Mouse (Mus musculus) cortical plate, adult 2 months (tissue): ENCODE measurements around the gene Phlda3. TPM values are rescaled to one million over a fixed set of nuclear protein-coding genes. Genes with fewer than 3 reads are reported as not detected.
A peak's percentile ranks its signal among the peaks of the same experiment; 100 is the strongest.

Experiments used
- H3K27ac ChIP-seq: fragments of 200-500 bp; 2 replicates; pipeline ENCODE4 v1.5.1; 2012; ENCODE audit warnings: low read length, control low read depth, inconsistent platforms; ENCODE audit not compliant: insufficient read depth
- H3K4me1 ChIP-seq: fragments of 200-500 bp; 2 replicates; pipeline ENCODE4 v1.6.1; 2011; ENCODE audit warnings: low read length; ENCODE audit not compliant: control insufficient read depth, insufficient read depth
- H3K4me3 ChIP-seq: fragments of 200-500 bp; 2 replicates; pipeline ENCODE4 v1.5.1; 2011; ENCODE audit warnings: mild to moderate bottlenecking, low read length, control low read depth; ENCODE audit not compliant: insufficient read depth
- CTCF ChIP-seq: fragments of 200-500 bp; IDR thresholded peaks from 2 replicates; pipeline ENCODE4 v1.5.1; 2011; ENCODE audit warnings: mild to moderate bottlenecking, control low read depth, low read length; ENCODE audit not compliant: insufficient read depth; ENCODE audit errors: extremely low read depth
- POLR2A ChIP-seq: fragments of 200-500 bp; IDR thresholded peaks from 2 replicates; pipeline ENCODE4 v1.6.1; 2011; ENCODE audit warnings: mild to moderate bottlenecking, low read length, control low read depth; ENCODE audit not compliant: insufficient read depth; ENCODE audit errors: extremely low read depth
- polyA plus RNA-seq: library from polyadenylated mRNA; depleted of rRNA; stranded (reverse); fragments of >200 nt; gene quantifications from 2 replicates; pipeline ENCODE4 v1.2.3, GENCODE M21; 2012

Phlda3 gene
- polyA plus RNA-seq, 1 experiment = 55.8 TPM

GRCm38 (mm10) chr1:135729821-135730220 is 36.1 kb upstream of the Phlda3 start:
- TF ChIP-seq CTCF (no peak), POLR2A (no peak)
- Histone ChIP-seq H3K27ac (peak overlapping the region; percentile 47), H3K4me1 (peaks cover under 1% of the 10 kb centered on the region; the same call in 1 of the 2 replicates), H3K4me3 (peak overlapping the region; percentile 45)

GRCm38 (mm10) chr1:135730296-135730695 is 35.6 kb upstream of the Phlda3 start:
- Histone ChIP-seq H3K4me3 (peak overlapping the region; percentile 45), H3K27ac (peak overlapping the region; percentile 47), H3K4me1 (peaks cover 1% of the 10 kb centered on the region; the same call in 1 of the 2 replicates)
- TF ChIP-seq CTCF (no peak), POLR2A (no peak)

- TF ChIP-seq POLR2A (no peak), CTCF (no peak)
- peak overlapping the region; percentile 47 for H3K27ac ChIP-seq
- peak overlapping the region; percentile 45; the same call in 1 of the 2 replicates for H3K4me3 ChIP-seq
- peaks cover 1% of the 10 kb centered on the region; the same call in 1 of the 2 replicates for H3K4me1 ChIP-seq
These were observed 34.5 kb upstream of the Phlda3 start for GRCm38 (mm10) chr1:135731393-135731792.

- H3K4me3 ChIP-seq = peak overlapping the region; percentile 45; the same call in 1 of the 2 replicates
- TF ChIP-seq CTCF = no peak
- no peak for TF ChIP-seq POLR2A
- peaks cover 1% of the 10 kb centered on the region; the same call in 1 of the 2 replicates for H3K4me1 ChIP-seq
- peak overlapping the region; percentile 74 for H3K27ac ChIP-seq
These were observed 33.8 kb upstream of the Phlda3 start for GRCm38 (mm10) chr1:135731897-135732684.

GRCm38 (mm10) chr1:135734225-135734937 is 31.5 kb upstream of the Phlda3 start:
- peak overlapping the region; percentile 90 for H3K27ac ChIP-seq
- H3K4me1 ChIP-seq = peaks cover 1% of the 10 kb centered on the region; the same call in 1 of the 2 replicates
- TF ChIP-seq POLR2A (no peak; the same call in 1 of the 2 replicates), CTCF (no peak)
- H3K4me3 ChIP-seq = no peak overlapping the region

GRCm38 (mm10) chr1:135735460-135735859 is 30.5 kb upstream of the Phlda3 start:
- Histone ChIP-seq H3K27ac (peak overlapping the region; percentile 90), H3K4me1 (peaks cover 1% of the 10 kb centered on the region; the same call in 1 of the 2 replicates), H3K4me3 (no peak overlapping the region)
- TF ChIP-seq CTCF (no peak), POLR2A (no peak)

GRCm38 (mm10) chr1:135744987-135745386 is 20.9 kb upstream of the Phlda3 start:
- H3K4me3 ChIP-seq = no peak overlapping the region
- no peaks in the 10 kb centered on the region for H3K4me1 ChIP-seq
- no peak for TF ChIP-seq CTCF
- TF ChIP-seq POLR2A = no peak
- no peak overlapping the region for H3K27ac ChIP-seq

- Histone ChIP-seq H3K4me3 (no peak overlapping the region), H3K27ac (no peak overlapping the region), H3K4me1 (no peaks in the 10 kb centered on the region)
- no peak for TF ChIP-seq POLR2A
- TF ChIP-seq CTCF = no peak
These were observed 19.7 kb upstream of the Phlda3 start for GRCm38 (mm10) chr1:135746248-135746647.

GRCm38 (mm10) chr1:135752737-135753348 is 13.1 kb upstream of the Phlda3 start:
- Histone ChIP-seq H3K27ac (no peak overlapping the region), H3K4me1 (peaks cover 3% of the 10 kb centered on the region; the same call in 1 of the 2 replicates), H3K4me3 (no peak overlapping the region)
- TF ChIP-seq CTCF = peak; percentile 88
- no peak for TF ChIP-seq POLR2A
